Mouse (Mus musculus) brown adipose tissue, adult 24 weeks (tissue): ENCODE measurements around the gene Unc119b. TPM values are rescaled to one million over a fixed set of nuclear protein-coding genes. Genes with fewer than 3 reads are reported as not detected.

Experiments
- polyA plus RNA-seq: library from polyadenylated mRNA; stranded (reverse); fragments of >200 nt; gene quantifications from 2 replicates; pipeline ENCODE4 v1.2.4, GENCODE M21; 2012; ENCODE audit not compliant: missing spikeins, insufficient read depth, insufficient read length

Unc119b gene
- polyA plus RNA-seq, 1 experiment = 11.0 TPM

Other genes with a start within 250 kb of the Unc119b start
- 3.3 and 5.9 TPM in 2 replicates for gene Oasl2, start 238.0 kb downstream of the Unc119b start, polyA plus RNA-seq
- gene Oasl1, start 211.7 kb downstream of the Unc119b start, polyA plus RNA-seq = 1.2 TPM in 1 of 2 replicates, not detected in the other
- gene 2210016L21Rik, start 192.8 kb downstream of the Unc119b start, polyA plus RNA-seq = 11.2 and 11.3 TPM in 2 replicates
- not detected in 2 replicates for gene Hnf1a, start 163.9 kb downstream of the Unc119b start, polyA plus RNA-seq
- gene Sppl3, start 123.8 kb downstream of the Unc119b start, polyA plus RNA-seq = 15.8 and 15.9 TPM in 2 replicates
- gene Gm10401, start 36.7 kb downstream of the Unc119b start, polyA plus RNA-seq = not detected in 2 replicates
- gene Acads, start 15.6 kb downstream of the Unc119b start, polyA plus RNA-seq = 345 and 375 TPM in 2 replicates
- gene Mlec, start 23.2 kb upstream of the Unc119b start, polyA plus RNA-seq = 49.5 and 76.9 TPM in 2 replicates
- 1.0 and 1.3 TPM in 2 replicates for gene Cabp1, start 59.4 kb upstream of the Unc119b start, polyA plus RNA-seq
- gene Pop5, start 100.9 kb upstream of the Unc119b start, polyA plus RNA-seq = 187 and 188 TPM in 2 replicates
- 122 and 124 TPM in 2 replicates for gene Rnf10, start 137.9 kb upstream of the Unc119b start, polyA plus RNA-seq
- gene Coq5, start 144.7 kb upstream of the Unc119b start, polyA plus RNA-seq = 95.7 and 103 TPM in 2 replicates
- gene Dynll1, start 166.0 kb upstream of the Unc119b start, polyA plus RNA-seq = 93.6 and 365 TPM in 2 replicates
- gene Srsf9, start 192.2 kb upstream of the Unc119b start, polyA plus RNA-seq = 40.6 and 50.7 TPM in 2 replicates
- 35.7 and 45.5 TPM in 2 replicates for gene Gatc, start 206.2 kb upstream of the Unc119b start, polyA plus RNA-seq
- gene Triap1, start 206.2 kb upstream of the Unc119b start, polyA plus RNA-seq = 33.2 and 38.6 TPM in 2 replicates
- gene Cox6a1, start 214.0 kb upstream of the Unc119b start, polyA plus RNA-seq = 4,430 and 5,347 TPM in 2 replicates